14 mouse cellular contexts compared by ENCODE assay signal in genomic region chrX:162210848-162211247, GRCm38 (mm10). TPM values are rescaled to one million over a fixed set of nuclear protein-coding genes. Genes with fewer than 3 reads are reported as not detected.
"Had no signal": no experiment of that assay in that cellular context is flagged by ENCODE, and none has a peak within 500 bp of the region (broad histone marks: within the 10 kb centered on the region; RNA-seq: fewer than 3 reads in every experiment).

No protein-coding gene starts in this region.

- H3K36me3 ChIP-seq: liver, embryonic 13.5 days had no signal

- H3K9ac ChIP-seq: liver, embryonic 13.5 days had no signal

- H3K27ac ChIP-seq: layer of hippocampus, adult 2 months; liver, embryonic 13.5 days; stomach, postnatal 0 days had no signal

- H3K4me3 ChIP-seq: layer of hippocampus, adult 2 months; liver, embryonic 13.5 days had no signal

- DNase-seq: kidney, adult 18-20 months; kidney, adult 9 months; kidney, postnatal 25 days; liver, embryonic 13.5 days; lung, adult 2 months; lung, postnatal 14 days; lung, postnatal 4 days; midbrain, embryonic 14.5 days; right cerebral cortex, postnatal 4 days; thymus, postnatal 25 days had no signal

- H3K27me3 ChIP-seq: liver, embryonic 13.5 days had no signal

- H3K4me2 ChIP-seq: liver, embryonic 13.5 days; midbrain, embryonic 11.5 days had no signal

- H3K9me3 ChIP-seq: liver, embryonic 13.5 days had no signal

RNA-seq across cellular contexts. Expression of gene Nhs, which starts 51.3 kb away (rescaled TPM):
- total RNA-seq: megakaryocyte-erythroid progenitor cell, adult 5-6 weeks had no signal
